Mouse (Mus musculus) lung, postnatal 0 days (tissue): ENCODE measurements at regions not wholly inside any gene's neighbourhood (a gene's known extent, or its start where the extent isn't known, plus 50 kb on each side); places are given as distances from the start of the nearest gene placed in this dataset.

Experiments used
- CTCF ChIP-seq: IDR thresholded peaks from 2 replicates; pipeline ENCODE4 v1.5.1; 2016; ENCODE audit warnings: antibody characterized with exemption, mild to moderate bottlenecking
- EP300 ChIP-seq: IDR thresholded peaks from 2 replicates; pipeline ENCODE4 v1.6.1; 2016; ENCODE audit warnings: antibody characterized with exemption, mild to moderate bottlenecking, control low read depth

DNA sequence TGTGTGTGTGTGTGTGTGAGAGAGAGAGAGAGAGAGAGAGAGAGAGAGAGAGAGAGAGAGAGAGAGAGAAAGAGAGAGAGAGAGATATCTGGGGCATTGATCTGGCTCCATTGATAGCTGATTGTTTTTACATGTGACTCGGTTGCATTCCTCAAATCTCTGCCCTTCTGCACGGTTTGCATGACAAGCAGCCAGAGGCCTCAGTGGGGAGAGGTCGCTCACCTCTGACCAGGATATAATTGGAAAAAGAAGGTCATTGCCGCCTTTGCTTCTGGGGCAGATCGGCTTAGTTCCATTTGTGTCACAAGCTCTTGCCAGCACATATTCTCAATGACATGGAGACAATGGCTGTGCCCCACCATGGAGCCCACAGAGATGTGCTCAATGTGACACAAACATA lies 63.8 kb upstream of the Btrc start:
- no peak for TF ChIP-seq CTCF
- TF ChIP-seq EP300, result no peak
